Mouse (Mus musculus): ENCODE measurements around the gene Tdrd3.

The Tdrd3 gene

DNA sequence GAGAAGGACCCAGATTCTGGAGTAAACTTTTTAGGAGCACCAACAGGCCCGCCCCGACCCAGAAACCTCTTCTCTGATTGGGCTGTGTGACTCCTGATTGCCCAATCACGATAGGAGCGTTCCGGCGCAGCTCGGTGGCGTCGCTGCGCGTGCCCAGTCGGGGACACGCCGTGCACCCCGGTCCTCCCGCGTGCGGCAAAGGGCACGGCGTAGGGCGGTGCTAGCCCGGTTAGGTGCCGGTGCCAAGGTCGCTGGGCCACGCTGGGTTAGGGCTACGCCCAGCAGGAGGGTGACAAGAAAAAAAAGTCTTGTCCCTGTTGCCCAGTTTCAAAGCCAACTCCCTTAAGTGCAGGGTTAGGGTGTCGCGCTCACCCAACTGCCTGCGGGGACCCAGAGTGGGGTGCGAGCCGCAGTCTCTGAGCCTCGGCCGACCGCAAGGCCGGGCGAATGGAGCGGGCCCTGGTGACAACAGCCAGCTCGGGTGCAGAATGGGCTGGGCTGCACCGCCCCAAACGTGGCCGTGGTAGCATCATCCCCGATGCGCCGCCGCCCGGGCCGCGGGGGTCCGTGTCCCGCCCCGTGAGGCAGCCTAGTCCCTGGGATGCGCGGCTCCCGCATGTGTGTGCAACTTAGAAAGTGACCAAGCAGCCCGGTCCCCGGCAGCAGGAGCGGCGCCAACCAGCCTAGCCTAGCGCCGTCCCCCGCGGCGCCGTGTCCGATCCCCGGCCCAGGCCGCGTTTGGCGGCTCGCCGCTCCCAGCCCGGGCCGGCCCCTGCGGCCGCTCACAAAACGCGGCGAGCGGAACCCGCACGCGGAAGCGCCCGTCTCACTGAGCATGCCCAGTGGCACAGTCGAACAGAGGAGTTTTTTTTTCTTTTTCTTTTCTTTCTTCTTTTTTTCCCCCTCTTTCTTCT lies at the start of gene Tdrd3:
Tdrd3 (plus strand) TSS at position 832 of the 914 bp plus-strand sequence.
- DNase-seq (ENCODE audit: low spot score in 2 of 2) = peak; percentile 89 to 92

DNA sequence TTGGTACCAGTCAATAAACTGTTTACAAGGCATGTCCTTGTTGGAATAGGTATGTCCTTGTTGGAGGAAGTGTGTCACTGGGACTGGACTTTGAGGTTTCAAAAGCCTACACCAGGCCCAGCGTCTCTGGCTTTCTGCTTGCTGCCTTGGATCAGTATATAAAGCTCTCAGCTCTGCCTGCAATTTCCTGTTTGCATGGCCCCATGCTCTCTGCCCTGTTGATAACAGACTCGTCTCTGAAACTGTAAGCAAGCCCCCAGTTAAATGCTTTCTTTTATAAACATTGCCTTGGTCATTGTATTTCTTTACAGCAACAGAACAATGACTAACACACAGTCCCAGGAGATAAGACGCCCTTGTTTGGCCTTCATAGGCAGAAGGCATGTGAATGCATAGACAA lies 49.3 kb upstream of the Tdrd3 start:
- no peak for DNase-seq (ENCODE audit: low spot score in 2 of 2)

DNA sequence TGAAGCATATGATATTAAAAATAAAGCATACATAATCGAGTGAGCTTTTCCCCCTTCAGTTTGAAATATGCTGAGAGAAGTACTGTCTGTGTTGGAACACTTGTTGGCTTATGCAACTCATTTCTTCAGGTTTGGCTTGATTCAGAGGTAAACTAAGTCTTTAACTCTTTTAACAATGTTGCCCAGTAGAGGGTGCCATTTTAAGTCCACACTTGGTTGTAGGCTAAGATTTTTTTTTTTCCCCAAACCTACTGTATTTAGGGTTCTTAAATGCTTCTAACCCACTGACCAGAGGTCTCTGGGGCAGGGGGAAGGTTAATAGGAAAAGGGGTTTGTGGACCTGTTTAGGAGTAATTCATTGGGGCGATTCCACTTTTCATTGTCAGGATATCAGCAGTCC lies 33.4 kb upstream of the Tdrd3 start:
- no peak for DNase-seq (ENCODE audit: low spot score in 2 of 2)

DNA sequence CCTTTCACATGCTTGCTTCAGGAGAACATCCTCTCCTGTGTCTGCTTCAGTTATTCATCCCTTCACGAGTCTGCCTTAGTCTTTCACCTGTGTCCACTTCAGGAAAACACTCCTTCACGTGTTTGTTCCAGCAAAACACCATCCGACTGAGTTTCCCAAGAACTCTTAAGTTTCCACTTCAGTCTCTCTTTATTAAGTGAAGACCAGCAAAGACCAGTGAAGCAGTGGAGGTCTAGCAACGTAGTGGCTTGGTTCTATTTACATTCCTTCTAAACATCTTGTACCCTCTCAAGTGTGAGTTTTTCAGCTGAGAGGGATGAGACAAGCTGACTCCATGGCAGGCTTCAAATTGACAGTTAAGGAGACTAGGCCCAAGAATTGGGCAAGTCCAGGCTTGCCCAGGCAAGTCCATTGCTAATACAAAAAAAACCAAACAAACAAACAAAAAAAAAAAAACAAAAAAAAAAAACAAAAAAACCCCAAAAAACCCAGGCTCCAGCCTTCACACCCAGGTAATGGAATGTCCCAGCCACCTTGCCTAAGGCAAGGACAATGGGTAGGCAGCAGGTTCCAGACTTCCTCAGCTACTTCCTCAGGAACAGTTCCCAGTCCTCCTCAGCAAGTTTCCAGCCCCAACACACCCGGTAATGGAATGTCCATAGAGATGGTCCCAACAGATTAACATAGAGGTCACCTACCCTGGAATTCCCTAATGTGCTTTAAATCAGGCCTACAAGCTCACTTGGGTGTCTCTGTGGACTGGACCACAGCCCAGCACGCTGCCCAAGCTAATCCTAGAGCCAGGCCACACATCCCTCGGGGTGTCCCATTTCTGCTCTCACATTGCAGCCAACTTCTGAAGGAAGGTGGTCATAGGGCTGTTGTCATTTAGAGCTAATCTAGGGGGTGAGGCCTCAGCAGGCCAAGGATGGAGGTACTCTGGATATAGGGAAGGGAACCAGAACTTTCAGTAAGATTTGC lies 31.9 kb upstream of the Tdrd3 start:
- DNase-seq (ENCODE audit: low spot score in 2 of 2) = no peak

DNA sequence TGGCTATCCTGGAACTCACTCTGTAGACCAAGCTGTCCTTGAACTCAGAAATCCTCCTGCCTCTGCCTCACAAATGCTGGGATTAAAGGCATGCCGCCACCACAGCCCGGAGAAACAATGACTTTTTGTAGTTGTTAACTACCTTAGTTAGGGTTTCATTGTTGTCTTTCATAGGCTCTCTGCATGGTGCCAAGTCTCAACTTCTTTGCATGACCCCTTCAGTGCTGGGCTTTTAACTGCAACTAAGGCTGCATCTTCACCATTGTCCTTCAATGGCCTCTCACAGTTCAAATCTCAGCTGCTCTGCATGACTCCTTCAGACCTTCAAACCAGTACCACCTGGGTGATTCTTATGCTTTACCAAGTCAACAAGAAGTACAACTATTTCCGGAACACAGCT lies 23.3 kb upstream of the Tdrd3 start:
- no peak for DNase-seq (ENCODE audit: low spot score in 2 of 2)

DNA sequence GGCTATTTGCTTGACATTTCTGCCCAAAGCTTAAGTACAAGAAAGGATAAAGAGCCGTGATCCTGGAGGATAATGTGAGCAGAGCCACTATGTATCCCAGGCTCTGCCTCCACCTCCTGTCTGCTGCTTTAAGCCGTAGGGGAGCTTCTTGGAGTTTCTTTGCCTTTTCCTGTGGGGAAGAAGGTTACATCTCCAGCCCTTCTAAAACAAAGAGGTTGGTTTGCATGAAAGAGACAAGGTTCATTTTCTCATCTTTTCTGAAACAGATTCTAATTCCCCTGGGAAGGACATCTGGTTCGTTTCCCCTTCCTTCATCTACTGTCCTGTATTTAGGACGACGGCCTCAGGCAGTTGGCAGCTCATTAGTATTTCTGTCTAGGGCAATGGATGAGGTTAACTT lies 19.8 kb upstream of the Tdrd3 start:
- no peak for DNase-seq (ENCODE audit: low spot score in 2 of 2)

DNA sequence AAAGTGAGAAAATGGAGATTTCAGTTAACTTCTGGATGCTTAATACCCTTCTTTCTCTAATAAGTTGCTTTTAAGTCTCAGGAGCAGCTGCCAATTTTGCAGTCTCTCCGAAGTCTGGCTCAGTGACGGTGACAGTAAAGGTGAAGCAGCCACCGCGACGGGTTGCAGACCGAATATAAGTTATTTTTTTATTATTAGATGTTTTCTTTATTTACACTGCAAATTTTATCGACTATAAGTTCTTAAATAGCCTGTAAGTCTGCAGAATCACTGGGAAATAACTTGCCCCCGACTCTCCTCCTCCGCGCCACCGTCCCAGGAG lies 992 bp upstream of the Tdrd3 start:
- no peak for DNase-seq (ENCODE audit: low spot score in 2 of 2)

DNA sequence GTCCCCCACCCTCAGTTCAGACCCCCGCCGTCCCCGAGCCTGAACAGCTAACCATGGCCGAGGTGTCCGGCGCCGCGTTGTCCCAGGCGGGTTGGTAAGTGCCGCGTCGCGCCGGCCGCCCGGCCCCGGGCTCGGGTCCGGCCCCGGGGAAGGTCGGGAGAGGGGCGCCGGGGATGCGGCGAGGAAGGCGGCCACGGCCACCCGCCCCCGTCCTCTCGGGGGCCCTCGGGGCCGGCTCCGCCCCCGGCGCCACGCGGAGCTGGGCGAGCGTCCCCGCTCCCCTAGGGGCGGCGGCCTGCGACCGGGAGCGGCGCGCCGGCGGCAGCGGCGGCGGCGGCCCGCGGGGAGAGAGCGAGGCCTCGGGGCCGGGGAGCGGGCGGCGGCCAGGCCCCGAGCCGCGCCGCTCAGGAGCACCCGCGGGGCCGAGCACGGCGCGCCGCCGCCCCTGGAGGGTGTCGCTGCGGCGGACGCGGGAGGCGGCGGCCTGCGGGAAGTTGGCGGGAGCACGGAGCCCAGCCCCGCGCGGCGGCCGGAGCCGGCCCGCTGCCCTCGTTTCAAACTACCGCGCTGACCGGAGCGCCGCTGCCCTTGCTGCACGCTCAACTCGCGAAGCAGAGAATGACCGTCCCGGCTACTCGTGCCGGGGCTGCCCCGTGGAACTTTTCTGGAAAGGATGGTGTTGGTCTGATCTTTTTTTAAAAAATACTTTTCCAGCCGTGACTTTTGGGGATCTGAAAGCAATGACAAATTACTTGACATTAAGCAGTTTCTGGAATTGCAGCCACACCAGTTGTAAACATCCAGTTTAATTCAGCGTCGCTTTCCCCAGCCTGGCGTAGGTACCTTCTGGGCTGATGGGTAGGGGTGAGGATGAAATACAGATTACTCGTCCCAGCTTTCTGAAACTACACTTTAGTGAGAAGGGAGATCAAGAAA lies 584 bp downstream of the Tdrd3 start:
- DNase-seq (ENCODE audit: low spot score in 2 of 2) = peak; percentile 61 to 63

DNA sequence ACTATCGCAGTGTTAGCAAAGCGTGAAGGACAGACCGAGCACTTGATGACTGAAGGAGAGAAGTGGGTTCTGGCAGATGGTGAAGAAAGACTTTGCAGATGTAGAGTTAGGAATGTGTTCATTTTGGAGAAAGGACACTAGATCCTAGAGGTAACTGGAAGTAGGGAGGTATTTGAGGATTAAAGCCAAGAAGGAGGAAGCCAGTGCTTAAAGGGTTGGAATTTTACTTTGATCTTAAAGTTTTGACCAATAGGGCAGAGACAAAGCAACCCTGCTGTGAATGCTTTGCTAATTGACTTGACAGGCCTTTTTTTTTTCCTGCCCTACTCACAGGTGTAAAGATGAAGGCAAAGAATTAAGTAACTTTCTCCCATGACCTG lies 1.2 kb downstream of the Tdrd3 start:
- DNase-seq (ENCODE audit: low spot score in 2 of 2) = no peak

DNA sequence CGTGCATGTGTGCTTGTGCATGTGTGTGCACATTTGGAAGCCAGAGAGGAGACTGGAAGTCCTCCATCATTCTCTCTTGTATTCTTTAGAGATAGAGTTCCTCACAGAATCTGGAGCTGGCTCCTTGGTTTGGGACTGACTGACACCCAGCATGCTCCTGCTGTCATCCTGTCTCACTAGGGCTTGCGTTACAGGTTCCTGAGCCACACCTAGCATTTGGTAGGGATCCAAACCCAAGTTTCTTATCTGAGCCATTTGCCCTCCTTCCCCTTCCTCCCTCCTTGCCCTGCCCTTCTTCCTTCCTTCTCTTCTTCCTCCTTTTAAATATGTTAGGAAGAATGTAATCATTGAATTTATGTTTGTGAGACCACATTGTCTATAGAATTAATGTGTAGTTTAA lies 3.3 kb downstream of the Tdrd3 start:
- DNase-seq (ENCODE audit: low spot score in 2 of 2) = no peak

DNA sequence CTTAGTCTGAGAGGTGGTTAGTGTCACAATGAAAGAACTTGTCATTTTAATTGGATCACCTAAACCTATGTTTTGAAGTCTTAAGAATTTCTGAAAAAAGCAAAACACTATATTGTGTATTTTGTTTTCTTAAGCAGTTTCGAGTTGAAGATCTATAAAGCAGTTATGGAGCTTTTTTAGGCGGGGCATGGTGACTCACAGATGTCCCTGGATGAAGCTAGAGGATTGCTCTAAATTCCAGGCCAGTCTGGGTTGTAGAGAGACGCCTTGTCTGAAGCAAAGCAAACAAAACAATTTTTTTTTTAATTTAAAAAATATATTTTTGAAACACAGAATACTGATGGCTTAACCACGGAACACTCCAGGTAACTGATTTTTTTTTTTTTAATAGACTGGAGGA lies 4.1 kb downstream of the Tdrd3 start:
- DNase-seq (ENCODE audit: low spot score in 2 of 2) = no peak

DNA sequence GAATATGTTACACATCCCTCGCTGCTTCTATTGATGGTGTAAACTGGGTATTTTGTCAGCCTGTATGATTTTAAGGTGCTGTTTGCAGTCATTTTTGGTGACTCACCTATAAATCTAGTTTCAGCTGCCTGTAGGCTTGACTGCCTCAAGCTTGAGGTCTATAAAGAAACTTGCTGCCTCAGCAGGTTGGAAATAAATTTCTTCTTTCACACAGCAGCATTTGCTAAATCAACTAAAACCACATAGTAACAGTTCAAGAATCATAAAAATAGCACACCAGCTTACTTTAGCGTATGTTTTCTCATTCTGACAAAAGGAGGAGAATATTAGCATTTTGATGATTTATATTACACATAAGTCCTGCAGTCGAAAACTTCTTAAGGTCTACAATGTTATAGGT lies 6.0 kb downstream of the Tdrd3 start:
- no peak for DNase-seq (ENCODE audit: low spot score in 2 of 2)

DNA sequence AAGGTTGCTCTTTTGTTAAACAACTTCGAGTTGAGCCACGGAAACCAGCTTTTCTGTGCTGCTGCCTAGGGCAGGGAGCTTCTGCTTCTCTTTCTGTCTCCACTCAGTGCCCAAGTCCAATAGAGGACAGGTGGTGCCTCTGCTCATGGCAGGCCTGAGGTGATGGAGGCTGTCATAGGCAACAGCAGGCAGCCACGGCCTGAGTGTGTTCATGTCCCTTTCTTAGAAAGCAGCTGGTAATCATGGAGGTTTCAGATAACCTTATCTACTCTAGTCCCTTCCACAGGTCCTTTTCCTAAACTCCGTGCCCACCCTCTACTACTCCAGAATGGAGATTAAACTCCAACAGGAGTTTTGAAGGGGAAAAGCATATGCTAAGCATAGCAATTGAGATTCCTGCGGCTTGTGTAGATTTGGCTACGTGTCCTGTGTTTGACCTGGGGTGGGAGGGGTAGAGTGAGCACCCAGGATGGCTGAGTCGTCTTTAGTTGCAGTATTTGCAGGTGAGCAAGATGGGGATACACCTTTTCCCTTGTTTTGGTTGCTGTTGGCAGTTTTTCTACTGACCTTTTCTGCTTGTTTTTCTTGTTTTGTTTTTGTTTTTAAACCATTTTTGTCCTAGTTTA lies 10.0 kb downstream of the Tdrd3 start:
- no peak for DNase-seq (ENCODE audit: low spot score in 2 of 2)

DNA sequence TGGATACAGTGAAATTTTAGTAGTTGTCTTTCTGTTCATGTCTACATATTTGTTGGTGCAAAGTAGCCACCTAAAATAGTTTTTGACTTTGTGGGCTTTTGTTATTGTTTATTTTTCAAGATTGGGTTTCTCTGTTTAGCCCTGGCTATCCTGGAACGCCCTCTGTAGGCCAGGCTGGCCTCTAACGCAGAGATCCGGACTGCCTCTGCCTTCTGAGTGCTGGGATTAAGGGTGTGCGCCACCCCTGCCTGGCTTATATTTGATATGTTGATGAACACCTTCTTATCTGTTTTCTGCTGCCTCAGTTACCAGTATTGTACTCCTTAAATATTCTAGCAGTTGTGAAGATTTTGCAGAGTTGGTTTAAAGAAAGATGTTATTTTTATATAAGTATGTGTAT lies 10.6 kb downstream of the Tdrd3 start:
- no peak for DNase-seq (ENCODE audit: low spot score in 2 of 2)

DNA sequence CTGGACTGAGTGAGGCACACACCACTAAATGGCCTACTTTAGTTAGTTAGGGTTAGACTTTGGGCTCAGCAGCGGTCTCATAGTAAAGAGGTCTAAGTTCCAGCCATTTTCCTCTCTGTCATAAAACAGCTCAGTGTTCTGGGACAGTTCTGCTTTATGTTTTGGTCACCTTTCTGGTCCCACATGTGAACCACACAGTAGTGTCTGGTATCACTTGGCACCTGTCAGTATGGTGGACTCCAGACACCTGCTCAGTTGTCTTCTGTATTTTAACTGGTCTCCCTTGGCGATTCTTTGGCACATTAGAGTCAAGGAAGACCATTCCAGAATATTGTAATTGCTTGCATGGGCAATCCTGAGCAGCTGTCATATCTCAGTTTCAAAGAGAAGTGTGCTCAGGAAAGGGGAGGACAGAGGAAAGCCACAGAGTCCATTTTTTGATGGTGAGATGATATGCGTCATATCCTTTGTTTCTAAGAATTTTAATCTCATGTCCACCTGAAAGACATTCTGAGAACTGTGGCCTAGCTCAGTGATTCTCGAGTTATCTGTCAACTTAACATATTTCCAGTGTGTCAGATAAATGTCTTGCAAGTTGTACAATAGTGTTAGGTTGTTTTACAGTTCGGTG lies 11.3 kb downstream of the Tdrd3 start:
- no peak for DNase-seq (ENCODE audit: low spot score in 2 of 2)

DNA sequence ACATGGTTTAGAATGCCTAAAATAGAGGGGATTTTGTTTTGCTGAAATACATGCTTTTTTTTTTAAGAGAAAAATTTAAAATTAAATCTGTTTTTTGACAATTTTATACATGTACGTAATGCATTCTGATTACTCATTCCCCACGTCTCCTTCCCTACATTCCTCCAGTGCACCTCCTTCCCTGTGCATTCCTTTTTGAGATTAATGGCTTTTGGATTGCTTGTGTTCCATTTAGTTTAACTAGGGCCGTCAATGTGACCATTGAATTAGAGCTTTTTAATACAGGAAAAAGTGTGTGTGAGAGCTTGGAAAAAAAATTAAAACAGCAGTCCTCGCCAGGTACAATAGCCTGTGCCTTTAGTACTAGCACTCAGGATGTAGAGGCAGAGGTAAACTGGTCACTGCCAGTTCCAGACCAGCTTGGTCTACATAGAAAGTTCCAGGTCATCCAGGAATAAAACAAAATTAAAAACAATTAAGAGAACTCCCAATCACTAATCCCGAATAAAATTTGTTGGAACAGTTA lies 17.0 kb downstream of the Tdrd3 start:
- DNase-seq (ENCODE audit: low spot score in 2 of 2) = no peak

DNA sequence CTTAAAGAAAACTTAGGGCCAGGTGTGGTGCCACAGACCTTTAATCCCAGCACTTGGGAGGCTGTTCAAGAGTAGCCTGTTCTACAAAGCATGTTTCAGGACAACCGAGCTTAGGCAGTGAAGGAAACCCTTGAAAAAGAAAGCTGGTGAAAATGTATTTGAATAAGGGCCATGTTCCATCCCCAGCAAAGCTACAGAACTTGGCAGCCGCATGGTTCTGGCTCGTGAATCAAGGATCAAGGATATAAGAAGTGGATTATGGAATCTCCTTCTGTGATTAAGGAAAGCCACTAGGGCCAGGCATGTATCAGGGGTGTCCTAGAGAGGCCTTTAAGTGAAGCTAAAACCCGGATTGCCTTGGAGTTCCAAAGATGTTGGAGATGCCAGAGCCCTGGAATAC lies 18.9 kb downstream of the Tdrd3 start:
- DNase-seq (ENCODE audit: low spot score in 2 of 2) = no peak

DNA sequence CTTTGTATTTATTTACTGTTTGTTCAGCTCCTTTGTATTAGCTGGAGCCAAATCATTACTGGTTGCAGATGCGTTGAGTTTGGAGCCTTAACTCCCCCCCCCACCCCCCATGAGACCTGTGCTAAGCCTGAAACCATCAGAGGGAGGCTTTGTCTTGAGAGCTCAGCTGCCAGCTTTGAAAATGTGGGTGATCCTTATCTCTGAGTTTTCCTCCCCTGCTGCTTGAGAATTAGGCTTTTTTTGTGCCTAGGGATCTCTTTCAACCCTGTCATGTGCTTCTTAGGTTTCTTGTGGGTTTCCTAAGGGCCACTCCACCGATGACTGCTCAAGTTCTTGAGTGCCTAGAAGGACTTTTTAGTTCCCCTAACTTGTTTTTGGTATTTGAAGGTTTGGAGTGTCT lies 23.3 kb downstream of the Tdrd3 start:
- DNase-seq (ENCODE audit: low spot score in 2 of 2) = no peak

DNA sequence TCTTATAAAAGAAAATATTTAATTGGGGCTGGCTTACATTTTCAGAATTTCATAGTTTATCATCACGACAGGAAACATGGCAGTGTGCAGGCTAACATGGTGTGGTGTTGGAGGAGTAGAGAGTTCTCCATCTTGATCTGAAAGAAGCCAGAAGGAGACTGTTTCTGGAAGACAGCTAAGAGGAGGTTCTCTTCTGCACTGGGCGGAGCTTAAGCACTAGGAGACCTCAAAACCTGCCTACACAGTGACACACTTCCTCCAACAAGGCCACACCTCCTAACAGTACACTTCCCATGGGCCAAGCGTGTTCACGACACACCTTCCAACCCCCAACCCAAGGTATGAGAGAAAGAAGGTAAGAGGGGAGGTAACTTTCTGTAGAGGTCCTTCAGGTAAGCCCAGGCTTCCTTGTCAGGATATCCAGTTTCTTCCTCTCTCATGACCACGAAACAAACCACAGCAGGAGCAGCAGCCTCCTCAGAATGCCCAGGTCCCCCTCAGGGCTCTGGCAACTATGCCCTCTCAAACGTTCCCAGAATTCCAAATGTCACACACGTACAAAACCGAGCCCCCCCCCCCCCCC lies 30.0 kb downstream of the Tdrd3 start:
- no peak for DNase-seq (ENCODE audit: low spot score in 2 of 2)
